Mouse (Mus musculus) NIH3T3 (cell line): ENCODE results near the gene Lmnb2.
A peak's percentile ranks its signal among the peaks of the same experiment; 100 is the strongest.

Experiments used
- DNase-seq: peaks from one replicate; pipeline ENCODE4 v3.0.0-alpha.2; 2012; ENCODE audit warnings: low read depth

Lmnb2 gene

DNA sequence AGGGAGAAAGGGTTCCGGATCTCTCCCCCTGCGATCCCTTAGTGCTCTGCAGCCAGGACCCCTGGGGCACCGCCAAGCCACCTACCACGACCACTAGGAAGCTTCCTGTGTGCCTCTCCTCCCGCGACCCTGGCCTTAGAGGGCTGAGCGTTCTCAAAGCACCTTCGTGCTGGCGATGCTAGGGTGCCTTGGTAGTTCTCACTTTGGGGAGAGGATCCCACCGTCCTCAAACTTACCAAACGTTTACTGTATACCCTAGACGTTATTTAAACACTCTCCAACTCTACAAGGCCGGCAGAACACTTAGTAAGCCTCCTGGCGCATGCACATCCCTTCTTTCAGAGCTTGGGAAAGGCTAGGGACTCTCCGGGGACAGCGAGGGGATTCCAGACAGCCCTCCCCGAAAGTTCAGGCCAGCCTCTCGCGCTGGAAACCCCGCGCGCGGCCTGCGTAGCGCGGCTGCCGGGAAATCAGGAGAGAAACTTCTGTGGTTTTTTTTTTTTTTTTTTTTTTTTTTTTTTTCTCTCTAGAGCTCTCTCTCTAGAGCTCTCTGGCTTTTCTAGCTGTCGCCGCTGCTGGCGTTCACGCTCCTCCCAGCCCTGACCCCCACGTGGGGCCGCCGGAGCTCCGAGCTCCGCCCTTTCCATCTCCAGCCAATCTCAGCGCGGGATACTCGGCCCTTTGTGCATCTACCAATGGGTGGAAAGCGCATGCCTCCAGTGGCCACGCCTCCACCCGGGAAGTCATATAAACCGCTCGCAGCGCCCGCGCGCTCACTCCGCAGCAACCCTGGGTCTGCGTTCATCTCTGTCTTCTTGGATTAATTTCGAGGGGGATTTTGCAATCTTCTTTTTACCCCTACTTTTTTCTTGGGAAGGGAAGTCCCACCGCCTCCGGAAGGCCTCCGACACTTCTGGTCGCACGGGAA, 11.5 kb upstream of the Lmnb2 start, which contains the start of gene Gadd45b:
Gene Gadd45b (plus strand): TSS at position 775 of the 928 bp plus-strand sequence.
- DNase-seq = peak; percentile 100

DNA sequence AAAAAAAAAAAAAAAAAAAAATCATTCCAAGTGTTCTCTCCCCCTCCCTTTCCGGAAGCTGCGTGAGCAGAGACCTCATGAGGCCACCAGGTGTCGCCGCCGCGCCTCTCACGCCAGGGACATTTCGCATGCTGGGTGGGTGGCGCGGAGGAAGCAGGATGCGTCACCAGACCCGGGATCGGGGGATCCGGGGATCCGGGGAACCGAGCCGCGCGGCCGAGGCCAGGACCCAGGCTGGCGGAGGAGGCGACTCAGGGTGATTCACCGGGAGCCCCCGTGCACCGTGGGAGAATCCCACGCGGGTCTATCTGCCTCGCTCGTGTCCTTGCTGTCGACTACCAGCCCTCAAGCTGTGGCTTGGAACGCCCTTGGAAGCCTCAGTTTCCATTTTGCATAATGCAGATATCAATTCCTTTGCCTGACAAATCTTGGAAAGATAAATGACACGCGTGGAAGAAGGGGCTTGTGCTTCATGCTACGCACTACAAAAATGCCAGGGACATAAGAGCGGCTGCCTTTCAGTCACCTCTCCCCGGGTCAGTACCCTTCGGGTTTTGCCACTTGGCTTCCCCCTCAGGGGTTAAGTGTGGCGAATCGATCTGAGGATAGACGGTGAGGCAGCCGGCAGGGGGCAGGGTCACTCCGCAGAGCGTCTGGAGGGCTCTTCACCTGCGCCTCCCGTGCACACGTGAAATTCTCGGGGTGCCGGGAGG, 10.7 kb upstream of the Lmnb2 start:
- peak; percentile 96 for DNase-seq

DNA sequence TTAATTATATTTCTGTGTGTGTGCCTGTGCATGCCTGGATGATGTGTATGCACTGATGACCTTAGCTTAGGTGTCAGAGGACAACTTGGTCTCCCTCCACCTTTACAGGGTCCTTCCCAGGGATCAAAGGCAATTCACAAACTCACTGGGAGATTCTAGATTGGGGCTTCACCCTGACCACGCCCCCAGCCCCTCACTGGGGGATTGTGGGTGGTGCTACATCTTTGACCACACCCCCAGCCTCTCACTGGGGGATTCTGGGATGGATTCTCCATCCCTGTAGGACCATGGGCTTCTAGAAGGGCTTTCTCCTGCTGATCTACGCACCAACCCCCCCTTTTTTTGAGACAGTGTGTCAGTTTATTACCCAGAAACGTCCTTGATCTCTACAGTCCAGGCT, 7.4 kb upstream of the Lmnb2 start:
- no peak for DNase-seq

DNA sequence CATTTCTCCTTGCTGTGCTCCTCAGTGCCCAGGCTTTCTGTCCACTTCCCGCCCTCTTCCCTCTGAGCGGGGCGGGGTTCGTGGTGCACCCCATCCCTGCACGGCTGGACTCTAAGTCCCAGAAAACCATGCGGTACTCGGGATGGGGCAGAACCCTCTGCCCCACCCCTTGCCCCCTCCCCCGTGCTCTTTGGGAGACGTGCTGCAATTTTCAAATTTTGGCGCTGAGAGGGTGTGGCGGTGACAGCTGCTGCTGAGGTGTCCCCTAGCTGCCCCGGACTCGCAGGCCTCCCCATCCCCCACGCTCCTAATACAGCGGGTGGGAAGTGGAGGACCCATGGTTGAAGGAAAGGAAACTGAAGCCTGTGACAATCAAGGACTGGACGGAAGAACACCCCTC, 3.9 kb upstream of the Lmnb2 start:
- DNase-seq = no peak

- DNase-seq = no peak
Observed at GRCm38 (mm10) chr10:80917336-80917778, 688 bp downstream of the Lmnb2 start.

DNA sequence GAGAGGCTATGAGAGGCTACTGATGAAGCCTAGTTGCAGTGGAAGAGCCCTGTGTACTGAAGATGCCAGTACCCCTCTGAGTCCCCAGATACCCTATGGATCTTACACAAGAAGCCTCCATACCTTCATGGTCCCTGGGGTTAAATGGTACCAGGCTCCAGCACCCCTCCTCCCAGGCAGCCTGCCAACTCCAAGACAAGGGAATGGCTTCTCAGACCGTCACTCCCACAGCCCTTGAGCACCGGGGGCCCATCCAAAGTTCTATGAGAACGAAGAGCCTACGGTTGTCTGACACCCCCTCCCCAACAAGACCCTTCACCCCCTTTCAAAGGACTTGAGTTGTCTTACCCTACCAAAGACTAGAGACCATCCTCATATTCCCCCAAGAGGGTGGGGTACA, 2.3 kb downstream of the Lmnb2 start:
- no peak for DNase-seq

- DNase-seq = no peak
Observed at GRCm38 (mm10) chr10:80915260-80915659, 2.8 kb downstream of the Lmnb2 start.

- no peak for DNase-seq
Observed at GRCm38 (mm10) chr10:80914253-80914656, 3.8 kb downstream of the Lmnb2 start.

- DNase-seq = no peak
Observed at GRCm38 (mm10) chr10:80913364-80914011, 4.6 kb downstream of the Lmnb2 start.

DNA sequence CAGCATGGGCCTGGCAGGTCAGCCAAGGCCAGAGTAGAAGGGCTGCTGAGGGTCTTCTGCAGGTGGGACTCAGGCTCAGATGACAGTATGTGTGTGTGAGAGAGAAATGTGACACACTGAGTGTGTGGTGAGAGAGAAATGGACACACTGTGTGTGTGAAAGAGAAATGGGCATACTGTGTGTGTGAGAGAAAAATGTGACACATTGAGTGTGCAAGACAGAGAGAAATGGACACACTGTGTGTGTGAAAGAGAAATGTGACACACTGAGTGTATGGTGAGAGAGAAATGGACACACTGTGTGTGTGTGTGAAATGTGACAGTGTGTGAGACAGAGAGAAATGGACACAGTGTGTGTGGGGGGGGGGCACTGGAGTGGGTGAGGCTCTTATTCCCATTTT, 6.2 kb downstream of the Lmnb2 start:
- no peak for DNase-seq

GRCm38 (mm10) chr10:80911354-80911753, 6.7 kb downstream of the Lmnb2 start:
- no peak for DNase-seq

GRCm38 (mm10) chr10:80909375-80910162, 8.5 kb downstream of the Lmnb2 start:
- no peak for DNase-seq

DNA sequence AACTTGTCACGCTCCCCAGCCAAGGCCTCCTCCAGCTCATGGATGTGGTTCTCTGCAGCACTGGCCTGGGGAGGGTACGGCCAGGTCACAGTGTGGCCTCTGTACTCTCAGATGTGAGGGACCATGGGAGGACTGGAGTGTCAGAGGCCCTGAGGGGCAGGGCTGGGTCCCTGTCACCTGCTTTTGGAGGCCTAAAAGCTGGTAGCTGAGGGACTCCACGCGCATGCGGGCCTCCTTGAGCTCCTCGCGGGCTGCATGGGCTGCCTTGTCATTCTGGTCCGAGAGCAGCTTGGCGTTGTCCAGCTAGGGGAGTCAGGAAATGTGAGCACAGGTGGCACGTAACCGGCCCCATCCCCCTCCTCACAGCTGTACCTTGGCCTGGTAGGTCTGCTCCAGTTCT, 13.3 kb downstream of the Lmnb2 start:
- DNase-seq = no peak

DNA sequence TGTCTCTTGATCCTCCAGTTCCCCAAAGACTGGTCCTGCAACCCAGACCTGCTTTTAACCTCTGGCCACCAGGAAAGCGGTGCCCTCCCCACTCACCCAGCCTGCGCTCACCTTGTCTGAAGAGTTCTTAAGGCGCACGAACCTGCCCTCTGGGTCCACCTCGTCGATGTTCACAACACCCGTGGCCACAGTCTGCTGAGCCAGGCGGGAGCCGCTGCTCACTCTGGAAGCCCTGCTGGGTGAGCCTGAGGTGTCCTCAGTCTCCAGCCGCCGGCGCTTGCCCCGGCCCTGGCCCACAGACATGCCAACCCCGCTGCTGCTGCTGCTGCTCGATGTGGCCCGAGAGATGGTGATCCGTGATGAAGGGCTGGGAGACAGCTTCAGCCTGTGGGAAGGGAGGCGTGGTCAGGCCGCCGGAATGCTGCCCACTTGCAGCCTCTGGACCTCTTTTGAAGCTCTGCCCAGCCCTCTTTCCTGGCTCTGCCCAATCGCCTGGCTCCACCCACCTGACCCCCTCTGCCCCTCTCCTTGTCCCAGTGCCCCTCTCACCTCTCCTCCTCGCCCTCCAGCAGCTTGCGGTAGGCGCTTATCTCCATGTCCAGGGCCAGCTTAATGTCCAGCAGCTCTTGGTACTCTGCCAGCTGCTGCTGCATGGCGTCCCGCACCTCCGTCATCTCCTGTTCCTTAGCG, 13.9 kb downstream of the Lmnb2 start:
- DNase-seq = no peak

DNA sequence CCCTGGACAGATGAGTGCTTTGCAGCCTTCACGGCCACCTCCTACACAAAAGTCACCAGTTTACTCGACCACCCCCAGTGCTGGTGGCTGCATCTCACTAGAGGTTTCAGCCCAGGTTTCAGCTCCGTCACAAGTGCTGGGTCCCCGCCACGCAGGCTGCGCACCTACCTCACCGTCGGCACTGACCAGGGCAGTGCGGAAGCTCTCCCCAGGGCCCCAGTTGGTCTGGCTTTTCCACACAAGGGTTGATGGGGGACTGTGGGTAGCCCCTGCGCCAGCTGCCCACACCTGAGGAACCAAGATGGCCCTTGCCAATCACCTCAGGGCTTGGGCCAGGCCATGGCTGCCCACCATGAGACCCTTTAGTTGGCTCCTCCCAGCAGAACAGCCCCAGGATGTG, 14.8 kb downstream of the Lmnb2 start:
- no peak for DNase-seq

DNA sequence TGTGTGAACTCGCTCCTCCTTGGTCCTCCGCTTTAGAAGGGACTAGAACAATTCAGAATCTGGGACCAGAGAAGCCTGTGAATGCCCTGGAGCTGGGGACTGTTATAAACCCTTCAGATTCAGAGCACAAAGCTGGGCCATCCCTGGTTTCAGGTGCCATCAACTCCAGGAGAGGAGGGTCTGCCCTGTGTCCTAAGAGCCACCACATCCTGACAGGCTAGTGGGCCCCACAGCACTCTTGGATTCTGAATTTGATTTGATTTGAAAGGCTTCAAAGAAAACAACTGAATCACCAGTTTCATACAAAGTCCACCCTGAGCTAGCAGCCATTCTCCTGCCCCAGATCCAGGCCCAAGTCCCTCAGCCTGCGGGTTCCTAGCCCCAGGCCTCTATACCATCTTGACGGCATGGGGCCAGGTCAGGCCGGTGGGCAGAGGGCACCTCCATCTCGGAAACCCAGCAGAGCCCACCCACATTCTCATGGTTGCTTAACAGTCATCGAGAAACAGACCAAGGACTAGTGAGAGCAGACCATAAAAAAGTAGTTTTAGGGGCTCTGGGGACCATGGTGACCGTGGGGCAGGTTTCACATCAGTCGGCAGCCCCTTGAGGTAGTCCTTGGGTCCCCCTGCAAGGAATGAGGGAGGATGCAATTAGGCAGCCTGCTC, 15.6 kb downstream of the Lmnb2 start:
- no peak for DNase-seq

DNA sequence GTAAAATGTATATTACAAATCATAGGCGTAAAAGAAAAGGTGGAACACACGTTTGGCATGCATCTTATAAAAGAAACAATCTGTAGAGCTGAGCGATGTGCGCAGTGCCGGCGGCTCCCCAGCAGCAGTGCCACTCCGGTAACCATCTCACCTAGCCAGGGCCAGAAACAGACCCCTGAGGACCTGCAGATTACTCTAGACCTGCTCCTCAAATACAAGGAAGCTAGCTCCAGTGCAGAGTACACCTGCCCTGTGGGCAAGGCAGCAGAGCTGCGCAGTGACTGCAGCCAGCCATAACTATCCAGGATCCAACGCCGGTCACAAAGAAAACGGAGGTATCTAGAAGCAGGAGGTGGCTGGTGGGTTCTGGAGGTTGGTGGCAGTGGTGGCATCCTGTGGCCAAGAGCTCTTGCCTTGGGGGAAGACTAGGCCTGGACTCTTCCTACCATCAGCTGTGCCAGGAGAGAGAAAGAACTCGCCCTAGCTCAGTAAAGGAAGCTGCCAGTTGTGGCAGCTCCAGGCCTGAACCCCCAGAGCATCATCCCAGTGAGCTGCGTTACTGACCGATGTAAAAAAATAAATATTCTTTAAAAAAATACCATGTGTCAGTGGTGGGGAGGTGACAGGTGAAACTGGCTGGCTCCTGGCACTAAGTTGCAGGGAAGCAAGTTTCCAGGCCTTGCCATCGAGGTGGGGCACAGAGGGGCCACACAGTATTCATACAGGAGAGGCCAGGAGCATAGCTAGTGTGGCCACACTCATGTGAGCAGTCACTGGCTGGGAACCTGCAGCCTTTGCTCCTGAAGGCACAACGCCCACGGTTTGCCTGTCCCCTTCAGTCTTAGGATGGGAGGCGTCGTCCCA, 16.4 kb downstream of the Lmnb2 start:
- no peak for DNase-seq

DNA sequence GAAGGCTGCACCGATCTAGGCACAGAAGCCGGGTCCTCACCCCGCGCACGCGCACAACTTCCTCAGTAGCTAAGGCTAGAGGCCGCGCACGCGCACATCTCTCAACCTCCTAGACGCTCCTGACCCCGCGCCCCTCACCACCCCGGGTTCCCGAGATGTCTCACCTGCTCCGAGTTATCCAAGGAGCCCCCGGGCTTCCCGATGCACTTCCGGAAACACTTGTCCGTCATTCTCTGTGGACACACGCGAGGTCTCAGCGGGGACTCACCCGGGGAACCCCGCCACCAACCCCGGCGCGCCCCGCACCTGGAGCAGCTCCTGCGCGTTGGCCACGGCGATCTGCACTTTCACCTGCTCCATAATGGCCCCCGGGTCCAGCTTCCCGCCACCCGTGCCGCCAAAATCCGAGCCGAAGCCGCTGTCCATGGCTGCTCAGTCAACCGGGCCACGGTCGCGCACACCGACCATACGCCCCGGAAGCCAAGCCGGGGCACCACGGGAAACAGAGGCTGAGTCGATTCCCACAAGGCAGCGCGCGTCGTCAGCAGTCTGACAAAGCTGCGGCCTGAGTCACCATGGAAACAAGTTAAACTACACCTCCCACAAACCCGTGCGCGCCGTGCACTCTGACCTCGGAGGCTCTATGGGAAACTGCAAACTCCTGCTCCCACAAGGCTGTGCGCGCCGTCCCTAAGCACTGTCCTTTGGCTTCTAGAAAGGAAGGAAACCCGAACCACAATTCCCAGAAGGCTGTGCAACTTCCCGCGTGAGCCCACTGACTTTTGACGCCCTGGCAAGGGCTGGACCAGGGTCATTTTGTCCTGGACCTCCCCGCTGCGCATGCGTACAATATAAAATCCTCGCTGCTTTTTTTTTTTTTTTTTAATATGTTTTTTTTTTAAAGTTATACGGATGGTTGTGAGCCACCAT, 17.5 kb downstream of the Lmnb2 start, which contains the start of gene Timm13:
Gene Timm13 (minus strand): TSS at position 652 of the 930 bp plus-strand sequence.
- DNase-seq = peak; percentile 100
